Mouse (Mus musculus): Measurements from ENCODE around the gene Muc1. TPM values are rescaled to one million over a fixed set of nuclear protein-coding genes. Genes with fewer than 3 reads are reported as not detected.
A peak's percentile ranks its signal among the peaks of the same experiment; 100 is the strongest.
"Not testable (repeated sequence)": the region's sequence is repeated elsewhere in the genome, so short reads cannot be mapped to it uniquely, and the experiment has no call there.

Gene Muc1
- total RNA-seq, 4 experiments from 2014 or later, result 0.22 to 0.96 (median 0.65) TPM; not detected in 1

- no peak for DNase-seq
Observed at GRCm38 (mm10) chr3:89210162-89210561, 18.7 kb upstream of the Muc1 start.

GRCm38 (mm10) chr3:89210731-89211130 lies 18.1 kb upstream of the Muc1 start:
- DNase-seq, result no peak

- DNase-seq, result peak; percentile 90
Observed at GRCm38 (mm10) chr3:89213803-89214530, 14.9 kb upstream of the Muc1 start.

GRCm38 (mm10) chr3:89214681-89215411 lies 14.0 kb upstream of the Muc1 start, which contains the start of gene Thbs3:
Gene Thbs3, plus strand, starts transcription at chr3:89215180.
- DNase-seq, result no peak

- peak; percentile 51 for DNase-seq
Observed at GRCm38 (mm10) chr3:89215853-89216252, 13.0 kb upstream of the Muc1 start.

- DNase-seq, result not testable (repeated sequence)
Observed at GRCm38 (mm10) chr3:89216407-89216806, 12.4 kb upstream of the Muc1 start.

- no peak for DNase-seq
Observed at GRCm38 (mm10) chr3:89218271-89218670, 10.6 kb upstream of the Muc1 start.

- DNase-seq, result no peak
Observed at GRCm38 (mm10) chr3:89219546-89219945, 9.3 kb upstream of the Muc1 start.

- no peak for DNase-seq
Observed at GRCm38 (mm10) chr3:89221167-89221566, 7.7 kb upstream of the Muc1 start.

GRCm38 (mm10) chr3:89224796-89225195 lies 4.1 kb upstream of the Muc1 start:
- no peak for DNase-seq

- DNase-seq, result no peak
Observed at GRCm38 (mm10) chr3:89225321-89225815, 3.5 kb upstream of the Muc1 start.

GRCm38 (mm10) chr3:89225918-89226317 lies 2.9 kb upstream of the Muc1 start:
- DNase-seq, result no peak

GRCm38 (mm10) chr3:89226361-89226760 lies 2.5 kb upstream of the Muc1 start:
- no peak for DNase-seq

GRCm38 (mm10) chr3:89226900-89227299 lies 2.0 kb upstream of the Muc1 start, which contains the start of gene Mtx1:
Gene Mtx1, minus strand, starts transcription at chr3:89227088.
- DNase-seq, result no peak

GRCm38 (mm10) chr3:89227307-89228179 lies 1.3 kb upstream of the Muc1 start:
- peak; percentile 85 for DNase-seq

- DNase-seq, result peak; percentile 75
Observed at GRCm38 (mm10) chr3:89228180-89228549, 692 bp upstream of the Muc1 start.

GRCm38 (mm10) chr3:89229276-89229675 lies 419 bp downstream of the Muc1 start:
- no peak for DNase-seq

GRCm38 (mm10) chr3:89230561-89230960 lies 1.7 kb downstream of the Muc1 start:
- no peak for DNase-seq

GRCm38 (mm10) chr3:89231345-89231744 lies 2.5 kb downstream of the Muc1 start:
- DNase-seq, result no peak

- DNase-seq, result no peak
Observed at GRCm38 (mm10) chr3:89231772-89232275, 3.0 kb downstream of the Muc1 start.

GRCm38 (mm10) chr3:89232614-89233013 lies 3.8 kb downstream of the Muc1 start:
- DNase-seq, result no peak

- no peak for DNase-seq
Observed at GRCm38 (mm10) chr3:89233562-89234110, 4.8 kb downstream of the Muc1 start.
